Mouse (Mus musculus) brown adipose tissue, adult 24 weeks (tissue): ENCODE measurements around the gene Tas2r144. TPM values are rescaled to one million over a fixed set of nuclear protein-coding genes. Genes with fewer than 3 reads are reported as not detected.

Experiments
- H3K27ac ChIP-seq: fragments of 200-500 bp; replicated peaks from 2 replicates; pipeline ENCODE4 v1.5.1; 2012; ENCODE audit warnings: low read depth, mild to moderate bottlenecking, low read length
- H3K4me1 ChIP-seq: fragments of 200-500 bp; 2 replicates; pipeline ENCODE4 v1.6.1; 2012; ENCODE audit warnings: low read length, mixed read lengths; ENCODE audit not compliant: control insufficient read depth, insufficient read depth, insufficient read length
- H3K4me3 ChIP-seq: fragments of 200-500 bp; 2 replicates; pipeline ENCODE4 v1.5.1; 2012; ENCODE audit warnings: low read depth, mild to moderate bottlenecking, low read length, moderate library complexity; ENCODE audit not compliant: insufficient read depth
- polyA plus RNA-seq: library from polyadenylated mRNA; stranded (reverse); fragments of >200 nt; gene quantifications from 2 replicates; pipeline ENCODE4 v1.2.4, GENCODE M21; 2012; ENCODE audit not compliant: missing spikeins, insufficient read depth, insufficient read length

Tas2r144 gene
- not detected in 2 replicates for polyA plus RNA-seq

DNA sequence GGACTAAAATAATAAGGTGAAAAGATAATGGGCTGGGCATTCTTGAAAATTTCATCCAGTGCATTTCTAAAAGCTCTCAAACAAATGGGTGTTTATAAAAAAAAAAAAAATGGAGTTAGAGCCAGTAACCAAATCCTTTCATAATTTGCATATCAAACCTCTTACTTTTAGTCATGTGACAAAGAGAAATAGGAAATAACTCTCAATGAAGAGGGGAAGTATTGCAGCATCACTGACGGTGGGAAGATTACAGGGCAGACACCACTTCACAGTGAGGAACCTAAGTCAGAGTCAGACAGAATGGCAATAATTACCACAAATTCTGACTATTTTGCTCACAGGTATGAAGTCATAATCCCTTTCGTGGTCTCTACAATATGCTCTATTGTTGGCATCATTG lies at the start of gene Tas2r144:
Gene Tas2r144, plus strand, starts transcription at position 301 of the 400 bp plus-strand sequence.
- H3K4me1 ChIP-seq: no peaks in the 10 kb centered on the region
- no peak within 1 kb of the TSS for H3K27ac ChIP-seq
- no peak within 1 kb of the TSS for H3K4me3 ChIP-seq

DNA sequence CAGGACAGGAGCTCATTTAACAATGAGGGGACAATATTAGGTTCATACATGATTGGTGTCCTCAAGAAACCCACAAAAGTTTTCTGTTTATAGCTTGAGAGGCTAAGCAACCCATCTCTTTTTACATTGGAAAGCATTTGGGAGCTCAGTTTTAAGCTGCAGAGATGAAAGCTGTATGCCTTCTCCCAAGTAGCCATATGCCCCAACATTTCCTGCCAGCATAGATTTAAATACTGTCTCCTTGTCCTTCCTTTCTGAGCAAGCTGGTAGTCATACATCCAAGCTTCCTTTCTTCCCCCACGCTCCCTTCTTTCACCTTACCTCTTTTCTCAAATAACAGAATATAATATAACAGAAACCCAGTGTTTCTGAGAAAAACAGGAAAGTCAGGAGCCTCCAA lies 32.7 kb upstream of the Tas2r144 start:
- Histone ChIP-seq H3K4me3 (no peak overlapping the region), H3K4me1 (no peaks in the 10 kb centered on the region), H3K27ac (no peak overlapping the region)

DNA sequence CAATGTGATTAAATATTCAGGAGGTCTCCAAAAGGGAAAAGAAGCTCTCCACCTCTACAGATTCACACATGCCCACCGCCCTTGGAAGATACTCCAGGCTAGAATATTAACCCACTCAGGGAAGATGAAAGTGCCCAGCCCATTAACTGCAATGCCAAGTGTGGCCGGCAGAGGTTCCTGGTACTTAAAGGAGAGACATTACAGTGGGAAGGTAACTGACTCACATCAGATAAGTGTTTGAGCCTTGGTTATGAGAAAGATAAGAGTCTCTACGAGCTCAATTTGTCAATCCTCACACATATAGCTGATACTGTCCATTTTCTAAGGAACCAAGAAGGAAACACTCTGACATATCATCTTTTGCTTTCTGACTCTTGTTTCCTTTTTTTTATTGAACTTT lies 28.9 kb upstream of the Tas2r144 start:
- Histone ChIP-seq H3K4me1 (no peaks in the 10 kb centered on the region), H3K27ac (no peak overlapping the region), H3K4me3 (no peak overlapping the region)

DNA sequence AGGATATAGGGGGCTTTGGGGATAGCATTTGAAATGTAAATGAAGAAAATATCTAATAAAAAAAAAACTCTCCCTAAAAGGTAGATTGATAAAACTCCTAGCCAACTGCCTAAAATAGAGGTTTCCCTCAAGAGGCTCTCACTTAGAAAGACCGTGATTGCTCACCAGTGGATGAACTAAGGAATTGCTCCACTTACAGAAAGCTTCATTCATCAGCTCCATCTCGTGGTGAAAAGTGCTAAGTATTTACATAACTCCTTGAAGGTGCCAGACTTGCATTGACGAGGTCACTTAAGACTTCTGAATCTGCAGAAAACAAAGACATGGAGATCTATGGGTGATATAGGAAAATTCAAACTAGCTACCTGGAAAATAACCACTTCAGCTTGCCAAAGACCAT lies 17.4 kb upstream of the Tas2r144 start:
- Histone ChIP-seq H3K4me1 (no peaks in the 10 kb centered on the region), H3K27ac (no peak overlapping the region)

DNA sequence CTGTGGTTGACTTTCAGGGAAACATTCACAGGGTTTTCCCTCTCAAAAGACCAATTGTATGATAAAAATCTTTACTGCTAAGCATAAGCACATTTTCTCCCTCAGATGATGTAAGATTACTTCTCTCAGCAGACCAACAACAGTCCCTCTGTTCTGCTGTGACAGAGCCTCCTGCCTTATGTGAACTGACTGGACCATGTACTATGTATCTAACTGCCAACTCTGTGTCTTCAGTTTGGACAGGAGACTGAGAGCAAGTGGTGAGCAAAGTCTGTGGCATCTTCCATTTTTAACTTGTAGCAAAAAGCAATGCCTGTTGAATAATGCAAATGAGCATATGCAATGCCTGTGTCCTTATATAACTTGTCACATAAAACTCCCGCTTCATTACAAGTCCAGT lies 15.6 kb upstream of the Tas2r144 start:
- Histone ChIP-seq H3K27ac (no peak overlapping the region), H3K4me3 (no peak overlapping the region), H3K4me1 (no peaks in the 10 kb centered on the region)

More for the DNA sequence above, 17.4 kb upstream of the Tas2r144 start:
- no peak overlapping the region for H3K4me3 ChIP-seq

DNA sequence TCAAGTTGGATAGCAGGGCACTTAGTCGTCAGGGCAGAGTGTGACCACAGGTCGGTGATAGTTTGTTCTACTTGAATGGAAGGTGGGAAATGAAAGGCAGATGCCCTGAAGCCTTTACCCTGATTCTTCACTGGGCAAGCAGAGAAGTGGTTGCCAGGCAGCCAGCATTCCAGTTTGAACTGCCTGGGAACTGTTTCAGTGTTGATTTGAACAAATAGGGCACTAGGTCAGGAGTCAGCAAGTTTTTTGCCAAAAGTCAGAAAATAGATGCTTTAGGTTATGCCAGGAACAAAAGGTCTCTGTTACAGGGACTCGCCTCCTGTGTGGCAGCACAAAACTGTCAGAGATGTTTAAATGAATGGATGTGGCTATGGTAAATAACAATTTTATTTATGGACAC lies 7.2 kb downstream of the Tas2r144 start:
- Histone ChIP-seq H3K4me1 (no peaks in the 10 kb centered on the region), H3K27ac (no peak overlapping the region), H3K4me3 (no peak overlapping the region)

DNA sequence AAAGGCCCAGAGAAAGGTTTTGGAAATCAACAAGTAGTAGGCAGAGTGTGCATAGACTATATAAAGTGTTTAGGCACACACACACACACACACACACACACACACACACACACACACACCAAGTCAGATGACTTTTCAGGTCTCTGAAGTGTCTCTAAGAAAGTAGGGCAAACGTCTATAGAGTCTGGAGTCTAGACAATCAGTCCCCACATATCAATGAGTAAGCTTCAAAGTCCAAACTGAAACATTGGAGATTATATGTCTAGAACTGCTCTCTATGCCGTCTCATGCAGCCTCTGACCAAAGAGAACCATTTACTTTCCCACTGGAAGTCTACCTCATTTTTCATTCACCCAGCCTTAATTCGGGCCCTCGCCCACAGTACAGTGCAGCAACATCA lies 9.9 kb downstream of the Tas2r144 start:
- Histone ChIP-seq H3K4me1 (no peaks in the 10 kb centered on the region), H3K27ac (no peak overlapping the region), H3K4me3 (no peak overlapping the region)

DNA sequence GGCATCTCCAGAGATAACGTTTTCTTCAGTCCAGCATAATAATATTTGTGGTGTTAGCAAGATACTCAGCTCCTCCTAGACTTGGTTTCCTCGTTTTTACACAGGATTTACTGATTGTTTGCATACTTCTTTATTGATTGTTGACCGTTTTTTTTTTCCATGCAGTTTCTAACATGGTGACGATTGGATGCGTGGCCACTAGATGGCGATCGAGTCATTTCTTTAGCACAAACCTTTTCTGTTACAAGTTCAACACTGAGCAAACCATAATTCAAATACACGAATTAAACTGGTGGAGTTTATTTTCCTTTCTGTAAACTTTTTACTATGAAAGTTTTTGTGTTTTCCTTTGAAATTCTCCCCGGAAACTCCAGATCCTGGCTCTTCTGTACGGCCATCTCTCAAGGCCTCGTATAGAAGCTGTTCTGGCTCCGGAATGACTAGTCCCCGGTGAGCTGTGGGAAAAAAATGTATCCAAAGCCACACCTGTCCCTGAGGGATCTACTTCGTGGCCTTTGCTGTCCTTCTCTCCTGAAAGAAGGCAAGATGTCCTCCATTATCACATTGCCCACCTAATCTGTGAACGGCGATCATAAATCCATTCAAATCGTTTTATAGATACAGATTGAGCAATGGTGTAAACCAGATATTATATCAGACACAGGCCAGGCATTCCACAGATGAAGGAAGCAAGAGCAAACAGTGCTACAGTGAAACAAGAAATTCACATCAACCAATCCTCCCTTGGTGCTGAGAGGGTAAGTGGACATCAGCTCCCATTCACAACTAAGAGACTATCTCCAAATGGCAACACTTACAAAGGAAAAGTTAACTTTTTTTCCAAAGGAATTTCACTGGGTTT lies 12.3 kb downstream of the Tas2r144 start:
- no peak overlapping the region for H3K4me3 ChIP-seq
- no peak overlapping the region for H3K27ac ChIP-seq
- no peaks in the 10 kb centered on the region for H3K4me1 ChIP-seq

DNA sequence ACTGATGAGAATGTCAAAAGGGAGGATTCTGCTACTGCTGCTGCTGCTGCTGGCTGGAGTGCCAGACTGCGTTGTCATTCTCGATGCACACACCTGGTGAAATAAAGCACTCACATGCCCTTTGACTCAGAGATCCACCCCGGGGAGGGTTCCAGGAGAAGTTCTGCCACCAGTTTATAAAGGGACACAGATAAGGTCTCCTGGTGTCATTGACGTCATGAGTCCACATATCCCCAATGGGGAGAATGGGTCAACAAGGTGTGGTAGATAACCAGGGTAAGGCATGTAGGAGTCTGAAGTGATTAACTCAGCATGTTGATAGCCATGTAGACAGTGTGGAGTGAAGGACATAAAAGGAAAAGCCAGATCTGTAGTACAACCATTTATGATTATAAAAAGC lies 14.5 kb downstream of the Tas2r144 start:
- no peak overlapping the region for H3K27ac ChIP-seq
- H3K4me1 ChIP-seq: no peaks in the 10 kb centered on the region
- H3K4me3 ChIP-seq: no peak overlapping the region

DNA sequence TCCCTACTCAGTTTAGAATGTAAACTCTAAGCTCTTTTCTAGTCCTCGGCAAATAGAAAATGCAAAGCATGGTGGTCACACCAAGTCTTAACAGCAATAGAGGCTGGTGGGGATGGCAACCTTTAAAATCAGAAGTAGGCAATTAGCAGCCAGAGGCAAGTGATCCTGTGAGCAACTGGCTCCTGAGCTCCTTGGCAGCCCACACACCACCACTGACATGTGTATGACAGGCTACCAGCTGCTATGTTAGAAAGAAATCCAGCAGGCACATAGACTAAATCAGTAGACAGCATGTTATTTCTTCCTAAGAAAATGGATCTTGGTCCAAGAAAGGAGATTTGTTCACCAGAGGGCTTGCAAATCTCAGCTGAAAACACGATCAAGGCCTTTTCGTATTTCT lies 16.1 kb downstream of the Tas2r144 start:
- Histone ChIP-seq H3K4me3 (no peak overlapping the region), H3K4me1 (no peaks in the 10 kb centered on the region), H3K27ac (no peak overlapping the region)

DNA sequence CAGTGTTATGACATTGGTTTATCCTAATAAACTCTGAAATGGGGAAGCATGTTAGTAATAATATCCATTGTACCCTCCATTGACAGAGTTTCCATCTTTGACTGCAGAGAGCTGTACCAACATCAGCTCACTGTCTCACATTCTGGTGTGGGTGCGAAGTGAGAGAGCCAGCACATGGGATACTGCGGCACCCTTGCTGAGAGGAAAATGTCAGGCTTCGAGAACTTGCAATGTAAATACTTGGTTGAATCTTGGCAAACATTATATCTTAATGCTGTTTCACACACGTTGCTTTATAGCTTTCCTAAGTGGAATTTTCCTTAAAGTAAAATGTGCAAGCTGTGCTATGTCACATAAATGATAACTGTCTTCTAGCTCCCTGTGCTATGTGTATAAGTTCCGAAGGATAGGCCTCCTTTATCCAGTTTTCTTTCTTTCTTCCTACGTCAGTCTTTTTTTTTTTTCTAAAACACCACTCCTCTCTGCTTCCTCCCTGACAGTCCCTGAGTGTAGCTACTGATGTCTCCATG lies 22.2 kb downstream of the Tas2r144 start:
- H3K4me3 ChIP-seq: no peak overlapping the region
- no peak overlapping the region for H3K27ac ChIP-seq
- H3K4me1 ChIP-seq: no peaks in the 10 kb centered on the region

DNA sequence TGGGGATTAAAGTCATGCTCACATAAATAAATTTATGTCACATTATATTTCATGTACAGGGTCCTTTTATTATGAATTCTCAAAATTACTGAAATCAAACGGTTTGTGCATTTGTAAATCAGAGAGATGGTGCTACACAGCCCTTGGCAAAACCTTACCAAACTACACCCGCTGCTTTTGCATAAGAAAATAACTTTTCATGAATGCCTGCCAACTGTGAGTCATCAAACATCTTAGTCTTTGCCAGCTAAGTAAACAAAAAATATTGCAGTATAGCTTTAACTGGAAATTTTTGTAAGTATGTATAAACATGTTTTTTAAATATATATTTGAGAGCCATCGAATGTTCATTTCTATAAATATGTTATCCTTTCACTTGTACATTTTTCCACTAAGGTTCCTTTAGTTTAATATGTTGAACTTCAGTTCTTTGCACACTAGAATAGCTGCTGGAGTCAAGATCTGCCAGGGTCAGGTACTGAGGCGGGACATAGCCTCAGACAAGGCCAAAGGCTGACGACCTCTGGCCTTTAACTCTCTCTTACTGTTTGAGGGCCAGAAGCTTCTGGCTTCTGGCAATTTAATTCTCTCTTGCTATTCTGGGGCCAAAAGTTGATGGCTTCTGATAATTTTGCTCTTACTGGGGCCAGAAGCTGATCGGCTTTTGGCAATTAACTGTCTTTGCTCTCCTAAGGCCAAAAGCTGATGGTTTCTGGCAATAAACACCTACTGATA lies 26.4 kb downstream of the Tas2r144 start:
- Histone ChIP-seq H3K4me1 (peaks cover 2% of the 10 kb centered on the region), H3K4me3 (no peak overlapping the region), H3K27ac (no peak overlapping the region)

DNA sequence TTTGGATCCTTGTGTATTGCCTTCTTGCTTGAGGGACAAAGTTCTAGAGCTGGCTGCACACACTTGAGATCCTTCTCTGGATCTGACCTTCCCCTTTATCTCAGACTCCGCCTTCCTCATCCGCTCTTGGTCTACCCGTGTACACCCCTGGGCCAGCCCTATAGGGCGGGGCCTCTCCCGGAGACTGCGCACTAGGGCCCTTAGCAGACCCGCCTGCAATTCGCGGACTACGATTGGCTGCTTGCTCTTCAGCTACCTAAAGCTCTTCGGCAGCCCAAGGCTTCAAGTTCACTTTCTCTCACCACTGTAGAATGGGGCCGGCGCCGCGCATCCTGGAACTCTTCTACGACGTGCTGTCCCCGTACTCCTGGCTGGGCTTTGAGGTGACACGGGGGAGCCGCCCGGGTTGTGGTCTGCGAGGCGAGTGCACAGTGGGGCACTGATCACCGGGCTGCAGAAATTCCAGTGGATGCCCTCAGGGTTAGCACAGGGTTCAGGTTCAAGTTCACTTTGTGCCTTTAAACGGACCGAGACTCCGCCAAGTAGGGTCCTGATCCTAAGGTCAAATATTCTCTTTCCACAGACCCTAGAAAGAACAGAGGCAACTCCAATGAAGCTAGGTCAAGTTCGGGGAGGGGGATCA lies 30.7 kb downstream of the Tas2r144 start, which contains the start of gene Gstk1:
Gene Gstk1, plus strand, starts transcription at position 225 of the 643 bp plus-strand sequence.
- H3K4me1 ChIP-seq: peaks cover 3% of the 10 kb centered on the region
- H3K27ac ChIP-seq: no peak within 1 kb of the TSS
- peak within 1 kb of the TSS; percentile 93 for H3K4me3 ChIP-seq

DNA sequence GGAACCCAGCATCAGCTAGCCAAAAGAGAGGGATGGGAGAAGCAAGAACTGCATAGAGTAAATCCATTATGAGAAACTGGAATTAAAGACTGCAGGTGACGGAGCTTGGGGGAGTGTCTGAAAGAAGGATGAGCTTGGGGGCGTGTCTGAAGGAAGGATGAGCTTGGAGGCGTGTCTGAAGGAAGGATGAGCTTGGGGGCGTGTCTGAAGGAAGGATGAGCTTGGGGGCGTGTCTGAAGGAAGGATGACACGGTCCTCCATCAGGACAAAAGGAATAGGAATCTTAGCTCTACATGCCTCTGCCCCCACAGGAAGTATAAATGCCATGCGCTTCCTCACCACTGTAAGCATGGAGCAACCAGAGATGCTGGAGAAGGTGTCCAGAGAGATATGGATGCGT lies 32.0 kb downstream of the Tas2r144 start:
- H3K4me1 ChIP-seq: peaks cover 3% of the 10 kb centered on the region
- no peak overlapping the region for H3K4me3 ChIP-seq
- H3K27ac ChIP-seq: no peak overlapping the region

DNA sequence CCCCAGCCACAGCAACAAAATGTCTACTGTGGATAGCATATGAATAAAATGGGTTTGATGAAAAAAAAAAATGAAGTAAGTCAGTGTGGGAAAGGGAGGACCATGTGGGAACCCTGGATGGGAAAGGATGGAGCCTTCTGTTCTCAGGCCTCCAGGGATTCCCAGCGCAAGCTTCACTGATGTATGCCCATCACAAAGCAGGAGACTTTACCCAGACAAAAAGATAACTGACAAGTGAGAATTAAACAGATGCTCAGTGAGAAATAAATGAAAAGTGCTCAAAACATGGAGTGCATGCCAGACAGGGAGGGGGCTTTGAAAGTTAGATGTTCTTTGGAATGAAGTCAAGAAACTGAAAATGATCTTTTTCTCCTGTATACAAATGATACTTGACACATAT lies 32.9 kb downstream of the Tas2r144 start:
- Histone ChIP-seq H3K27ac (no peak overlapping the region), H3K4me1 (peaks cover 3% of the 10 kb centered on the region), H3K4me3 (no peak overlapping the region)
